Mouse (Mus musculus): ENCODE data around the gene Cnp. TPM values are rescaled to one million over a fixed set of nuclear protein-coding genes. Genes with fewer than 3 reads are reported as not detected.
A peak's percentile ranks its signal among the peaks of the same experiment; 100 is the strongest.
"Not testable (repeated sequence)": the region's sequence is repeated elsewhere in the genome, so short reads cannot be mapped to it uniquely, and the experiment has no call there.

Gene Cnp
- total RNA-seq (2014; fragmentation: Nextera tagmentation) (27.9 and 31.0 TPM in 2 replicates), total RNA-seq (2017) (16.2 and 20.9 TPM in 2 replicates)

DNA sequence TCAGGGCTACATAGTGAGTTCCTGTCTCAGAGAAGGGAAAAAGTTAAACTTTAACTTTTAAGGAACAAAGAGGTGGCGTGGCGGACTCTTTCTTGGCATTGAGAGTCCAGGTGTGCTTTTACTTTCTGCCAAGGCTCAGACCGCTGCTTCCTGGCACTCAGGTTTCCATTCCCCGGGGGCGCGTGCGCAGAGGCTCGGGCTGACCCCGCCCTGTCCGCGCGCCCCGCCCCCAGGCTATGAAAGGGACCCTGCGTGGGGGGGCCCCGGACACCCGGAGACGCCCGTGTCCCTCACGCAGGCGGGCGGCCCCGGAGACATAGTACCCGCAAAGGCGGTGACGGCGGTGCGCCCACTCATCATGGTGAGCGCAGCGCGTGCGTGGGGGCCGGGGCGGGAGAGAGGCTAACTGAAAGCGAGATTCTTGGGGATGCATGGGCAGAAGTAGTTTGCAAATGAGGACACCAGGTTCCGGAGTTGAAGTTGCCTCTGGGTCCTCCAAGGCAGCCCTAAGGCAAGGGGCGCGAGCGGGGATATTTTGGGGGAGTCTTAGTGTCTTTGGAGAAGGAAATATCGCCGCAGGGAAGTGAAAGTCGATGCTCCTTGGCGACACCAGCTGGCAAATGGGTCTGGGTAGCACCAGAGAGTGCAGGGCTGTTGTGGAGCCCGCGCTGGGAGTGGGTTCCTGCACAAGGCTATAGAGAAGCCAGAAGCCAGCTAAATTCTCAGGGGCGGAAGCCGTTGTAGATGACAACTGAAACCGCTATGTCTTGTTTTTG is at the start of gene Cnp:
Gene Cnp (plus strand): TSS at position 197 of the 776 bp plus-strand sequence.
- ATAC-seq (replicated peaks; ENCODE audit: poor library complexity, severe bottlenecking): peak; percentile 62

DNA sequence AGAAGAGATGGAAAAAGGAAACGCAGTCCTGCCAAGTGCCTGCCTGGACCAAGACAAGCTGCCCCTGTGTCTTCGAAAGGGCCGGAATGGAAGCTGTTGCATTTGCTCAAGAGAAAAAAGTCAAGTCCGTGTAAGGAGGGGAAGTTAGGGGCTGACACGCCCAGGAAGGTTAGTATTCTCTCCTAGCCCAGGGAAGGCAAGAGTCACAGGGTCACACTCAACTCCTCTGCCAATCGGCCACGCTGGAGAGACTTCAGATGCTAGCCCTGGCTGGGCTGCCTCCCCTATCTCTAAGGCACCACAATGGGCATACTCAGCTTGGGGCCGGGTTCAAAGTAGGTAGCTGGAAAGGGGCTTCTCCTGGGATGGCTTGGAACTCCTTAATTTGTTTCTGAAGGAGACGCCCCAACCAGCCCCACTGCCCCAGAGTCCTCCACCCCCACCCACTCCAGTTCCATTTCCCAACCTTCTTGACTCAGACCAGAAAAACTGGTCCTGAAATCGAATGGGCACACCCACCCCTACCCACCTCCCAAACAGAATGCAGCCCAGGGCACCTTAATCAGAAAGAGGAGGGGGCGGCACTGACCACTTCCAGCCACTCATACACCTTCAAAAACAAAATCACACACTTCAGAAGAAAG is 49.6 kb upstream of the Cnp start:
- peak; percentile 21; the same call in 1 of the 2 replicates for ATAC-seq (replicated peaks; ENCODE audit: poor library complexity, severe bottlenecking)

DNA sequence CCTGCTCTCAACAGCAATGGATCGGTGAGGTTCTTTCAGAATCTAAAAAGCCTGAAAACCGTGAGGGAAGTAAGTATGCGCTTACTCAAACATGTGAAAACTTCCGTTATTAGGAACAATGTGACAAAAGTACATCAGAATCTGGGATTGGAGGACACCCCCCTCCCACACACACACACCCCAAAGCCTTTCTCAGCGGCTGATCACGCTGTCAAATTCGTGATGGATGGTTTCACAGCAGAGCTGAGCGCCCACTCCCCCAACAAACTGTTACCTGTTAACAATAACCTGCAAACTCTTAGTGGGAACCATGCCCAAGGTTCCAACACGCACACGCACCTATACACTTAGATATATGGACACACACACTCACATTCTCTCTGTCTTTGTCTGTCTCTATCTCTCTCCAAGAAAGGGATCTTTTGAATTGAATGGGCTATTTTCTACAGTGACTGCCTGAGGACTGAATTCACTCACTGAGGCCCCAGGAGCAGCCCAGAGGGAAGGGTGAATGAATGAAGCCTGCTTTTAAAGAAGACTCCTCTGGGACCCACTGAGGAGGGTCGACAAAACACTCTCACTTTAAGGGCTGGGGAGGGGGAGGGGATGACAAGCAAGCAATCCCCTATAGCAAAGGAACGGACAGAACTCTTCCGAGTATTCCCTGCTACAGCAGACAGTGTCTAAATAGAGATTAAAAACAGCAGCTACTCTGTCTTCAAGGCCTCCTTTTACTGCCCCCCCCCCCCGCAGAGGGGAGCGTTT is 48.5 kb upstream of the Cnp start:
- ATAC-seq (replicated peaks; ENCODE audit: poor library complexity, severe bottlenecking): no peak

DNA sequence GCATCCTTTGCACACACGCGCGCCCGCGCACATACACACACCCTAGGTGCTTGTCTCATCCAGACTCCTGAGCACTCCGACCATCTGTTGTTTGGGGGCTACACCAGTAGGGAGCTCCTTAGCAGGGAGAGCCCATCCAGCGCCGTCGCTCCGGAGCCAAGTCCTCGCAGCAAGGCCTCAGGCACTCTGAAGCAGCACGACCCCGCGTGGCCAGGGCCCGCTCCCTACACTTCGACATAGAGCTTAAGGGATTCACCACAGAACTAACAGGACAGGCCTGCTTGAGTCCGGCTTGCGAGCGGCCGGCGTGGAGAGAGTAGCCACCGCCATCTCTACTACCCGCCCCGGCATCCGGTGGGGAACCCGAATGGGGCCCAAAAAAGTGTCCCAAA is 47.6 kb upstream of the Cnp start:
- ATAC-seq (replicated peaks; ENCODE audit: poor library complexity, severe bottlenecking): peak; percentile 21

DNA sequence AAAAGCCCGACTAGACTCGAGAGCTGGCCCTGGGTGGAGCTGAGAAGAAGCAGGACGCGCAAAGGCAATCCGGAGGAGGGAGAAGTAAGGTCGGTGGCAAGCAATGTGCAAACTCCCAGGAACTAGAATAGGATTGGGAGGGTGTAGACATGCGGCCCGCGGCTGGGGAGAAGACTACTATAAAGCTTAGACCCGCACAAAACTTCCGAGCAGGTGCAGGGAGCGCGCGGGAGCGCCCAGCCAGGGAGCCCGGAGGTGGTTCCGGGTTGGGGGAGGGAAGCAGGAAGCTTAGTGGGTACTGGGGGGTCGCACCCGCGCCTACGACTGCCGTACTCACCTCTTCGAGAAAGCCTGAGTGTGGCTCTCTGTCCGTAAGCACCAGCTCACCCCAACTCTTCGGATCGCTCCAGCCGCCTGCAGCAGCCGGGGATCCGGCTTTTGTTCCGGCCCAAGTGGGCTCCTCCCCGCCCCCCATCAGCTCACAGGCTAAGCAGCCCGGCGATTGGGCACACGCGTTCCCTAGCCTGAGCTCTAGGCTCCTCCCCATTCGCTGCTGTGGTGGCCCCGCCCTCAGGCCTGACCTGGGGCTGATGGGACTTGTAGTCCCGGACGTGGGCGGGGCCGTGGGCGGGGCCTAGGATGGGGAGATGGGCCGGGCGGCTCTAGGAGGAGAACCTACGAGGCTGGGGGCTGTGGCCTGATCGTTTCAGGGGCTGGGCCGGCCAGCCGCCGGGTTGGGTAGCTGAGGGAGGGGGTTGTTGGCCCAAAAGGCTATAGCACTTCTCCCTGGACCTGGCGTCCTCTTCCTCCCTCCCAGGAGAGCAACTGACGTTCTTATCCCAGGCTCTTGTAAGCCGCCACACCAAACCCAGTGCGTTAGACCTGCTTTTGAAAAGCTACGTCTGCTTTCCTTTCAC is 47.0 kb upstream of the Cnp start, which contains the start of gene Acly:
Gene Acly (minus strand): TSS at position 543 of the 917 bp plus-strand sequence.
- ATAC-seq (replicated peaks; ENCODE audit: poor library complexity, severe bottlenecking): peak; percentile 90

DNA sequence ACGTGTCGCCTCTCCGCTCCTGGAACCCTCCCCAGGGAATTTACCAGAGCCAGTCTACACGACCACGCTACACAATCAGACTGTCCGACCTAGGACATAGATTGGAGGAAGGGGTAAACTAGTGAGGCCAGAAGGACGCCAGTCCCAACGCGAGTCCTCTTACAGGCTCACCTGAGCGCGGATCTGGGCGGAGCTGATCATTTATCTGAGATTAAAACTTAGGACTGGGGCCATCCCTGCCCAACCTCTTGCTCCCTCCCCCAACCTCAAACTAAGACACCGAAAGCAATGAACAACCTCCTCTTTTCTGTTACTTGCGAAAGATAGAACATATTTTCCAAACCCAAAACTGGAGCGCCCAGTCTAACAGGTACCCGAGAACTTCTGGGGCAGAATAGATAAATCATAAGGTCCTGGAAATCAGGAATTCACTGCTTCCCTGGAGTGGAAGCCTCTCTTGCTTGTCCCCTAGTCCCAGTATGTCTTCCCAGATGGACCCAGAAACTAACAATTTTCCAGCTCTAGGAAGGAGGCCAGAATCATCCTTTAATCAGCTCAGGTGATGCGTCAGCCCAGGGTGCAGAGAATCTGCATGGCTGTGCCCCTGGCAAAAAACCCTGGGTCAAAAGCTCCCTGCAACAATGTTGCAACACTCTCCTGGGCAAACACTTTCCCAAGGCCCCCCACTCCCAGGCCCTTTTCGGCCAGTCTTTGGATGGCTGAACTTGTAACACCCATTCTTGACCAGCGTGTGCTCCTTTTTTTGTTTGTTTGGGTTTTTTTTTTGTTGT is 46.1 kb upstream of the Cnp start:
- ATAC-seq (replicated peaks; ENCODE audit: poor library complexity, severe bottlenecking): no peak

DNA sequence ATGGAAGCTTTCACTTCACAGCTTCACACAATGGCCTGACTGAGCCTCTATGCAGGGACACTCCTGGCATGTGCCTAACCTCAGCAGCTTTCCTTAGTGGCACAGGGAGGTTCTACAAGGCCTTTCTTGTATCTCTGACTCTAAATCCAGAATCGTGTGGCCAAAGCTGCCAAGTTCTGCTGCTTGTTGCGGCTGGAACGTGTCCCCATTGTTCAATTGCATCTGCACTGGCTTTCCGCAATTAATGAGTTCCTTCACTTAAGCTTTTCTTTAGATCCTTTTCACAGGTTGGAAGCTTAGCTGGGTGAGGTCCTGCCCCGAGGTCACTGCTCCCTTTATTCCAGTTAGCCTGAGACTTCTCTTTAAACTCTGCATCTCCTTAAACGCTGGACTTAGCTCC is 40.8 kb upstream of the Cnp start:
- ATAC-seq (replicated peaks; ENCODE audit: poor library complexity, severe bottlenecking): no peak

DNA sequence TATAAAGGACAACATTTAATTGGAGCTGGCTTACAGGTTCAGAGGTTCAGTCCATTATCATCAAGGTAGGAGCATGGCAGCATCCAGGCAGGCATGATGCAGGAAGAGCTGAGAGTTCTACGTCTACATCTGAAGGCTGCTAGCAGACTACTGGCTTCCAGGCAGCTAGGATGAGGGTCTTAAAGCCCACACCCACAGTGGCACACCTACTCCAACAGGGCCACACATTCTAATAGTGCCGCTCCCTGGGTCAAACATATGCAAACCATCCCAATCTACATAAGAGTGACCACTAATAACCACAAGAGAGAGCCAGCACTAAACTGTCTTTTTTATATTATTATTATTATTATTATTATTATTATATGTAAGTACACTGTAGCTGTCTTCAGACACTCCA is 40.3 kb upstream of the Cnp start:
- not testable (repeated sequence) for ATAC-seq (replicated peaks; ENCODE audit: poor library complexity, severe bottlenecking)

DNA sequence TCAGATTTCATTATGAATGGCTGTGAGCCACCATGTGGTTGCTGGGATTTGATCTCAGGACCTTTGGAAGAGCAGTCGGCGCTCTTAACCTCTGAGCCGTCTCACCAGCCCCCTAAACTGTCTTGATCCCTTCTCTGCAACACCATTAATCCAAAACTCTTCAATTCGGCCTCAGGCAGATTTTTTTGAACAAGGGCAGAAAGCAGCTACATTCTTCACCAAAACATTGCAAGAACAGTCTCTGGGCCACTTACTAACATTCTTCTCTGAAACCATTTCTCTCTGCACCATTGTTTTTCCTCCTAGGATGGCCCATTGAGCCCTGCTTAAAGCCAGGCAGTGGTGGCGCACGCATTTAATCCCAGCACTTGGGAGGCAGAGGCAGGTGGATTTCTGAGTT is 39.9 kb upstream of the Cnp start:
- not testable (repeated sequence) for ATAC-seq (replicated peaks; ENCODE audit: poor library complexity, severe bottlenecking)

DNA sequence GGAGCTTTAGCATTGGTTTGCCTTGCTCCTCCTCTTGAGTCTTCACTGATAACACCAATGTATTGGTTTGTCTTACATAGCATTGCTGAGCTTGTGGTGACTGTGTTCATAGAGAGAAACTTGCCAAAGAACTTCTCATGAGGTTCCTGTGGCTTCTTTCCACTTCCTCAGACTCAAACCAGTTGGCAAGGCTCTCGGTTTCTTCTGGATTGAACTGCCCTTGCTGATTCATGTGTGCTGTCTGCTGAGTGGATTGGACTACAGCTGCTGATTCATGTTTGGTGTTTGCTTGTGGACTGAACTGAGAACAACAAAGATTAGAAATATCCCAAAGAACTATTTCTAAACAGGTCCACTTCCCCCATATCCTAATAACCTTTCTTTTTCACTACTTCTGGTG is 38.7 kb upstream of the Cnp start:
- no peak for ATAC-seq (replicated peaks; ENCODE audit: poor library complexity, severe bottlenecking)

DNA sequence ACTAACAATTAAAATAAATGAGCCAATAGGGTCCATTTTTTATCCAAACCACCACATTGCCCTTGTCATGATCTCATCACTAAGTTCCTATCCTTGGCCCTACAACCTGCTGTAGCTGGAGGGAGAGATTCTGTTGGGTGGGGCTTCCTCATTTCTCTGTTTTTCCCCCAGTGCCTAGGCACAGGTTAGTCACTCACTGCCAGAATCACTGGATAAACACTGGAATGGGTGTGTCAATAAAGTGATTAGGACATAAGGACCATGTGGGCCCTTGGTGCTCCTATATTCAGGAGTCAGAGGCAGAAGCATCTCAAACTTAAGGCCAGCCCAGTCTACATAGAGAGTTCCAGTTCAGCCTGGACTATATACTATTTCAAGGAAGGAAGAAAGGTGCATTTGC is 38.2 kb upstream of the Cnp start:
- ATAC-seq (replicated peaks; ENCODE audit: poor library complexity, severe bottlenecking): no peak

DNA sequence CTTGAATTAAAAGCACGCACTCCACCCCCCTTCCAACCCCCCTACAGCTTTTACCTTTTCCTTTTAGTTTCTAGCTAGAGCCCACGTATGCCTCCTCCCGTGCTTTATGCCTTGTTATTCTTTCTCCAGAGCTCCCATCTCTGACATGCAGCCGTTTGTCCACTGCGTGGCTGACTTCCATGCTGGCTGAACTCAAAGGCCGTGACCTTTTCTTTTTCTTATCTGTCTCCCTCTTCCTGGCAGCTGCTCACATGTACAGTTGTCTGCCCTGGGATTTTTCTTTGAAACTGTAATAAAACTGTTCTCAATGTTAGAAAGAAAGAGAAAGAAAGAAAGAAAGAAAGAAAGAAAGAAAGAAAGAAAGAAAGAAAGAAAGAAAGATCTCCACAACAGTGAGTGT is 33.7 kb upstream of the Cnp start:
- ATAC-seq (replicated peaks; ENCODE audit: poor library complexity, severe bottlenecking): no peak

DNA sequence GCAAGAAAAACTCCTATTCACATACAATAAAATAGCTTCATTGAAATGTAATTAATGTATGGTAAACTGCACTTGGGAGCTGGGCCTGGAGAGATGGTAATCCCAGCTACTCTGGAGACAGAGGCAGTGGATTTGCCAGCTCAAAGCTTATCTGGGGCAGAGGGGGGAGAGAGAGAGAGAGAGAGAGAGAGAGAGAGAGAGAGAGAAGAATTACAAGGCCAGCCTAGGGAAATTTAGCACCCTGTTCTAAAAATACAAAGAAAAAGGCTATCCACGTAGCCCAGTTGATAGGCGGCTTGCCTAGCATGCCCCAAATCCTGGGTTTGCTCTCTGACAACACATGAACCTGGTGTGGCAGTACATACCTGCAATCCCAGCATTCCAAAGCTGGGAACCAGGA is 33.1 kb upstream of the Cnp start:
- no peak for ATAC-seq (replicated peaks; ENCODE audit: poor library complexity, severe bottlenecking)

DNA sequence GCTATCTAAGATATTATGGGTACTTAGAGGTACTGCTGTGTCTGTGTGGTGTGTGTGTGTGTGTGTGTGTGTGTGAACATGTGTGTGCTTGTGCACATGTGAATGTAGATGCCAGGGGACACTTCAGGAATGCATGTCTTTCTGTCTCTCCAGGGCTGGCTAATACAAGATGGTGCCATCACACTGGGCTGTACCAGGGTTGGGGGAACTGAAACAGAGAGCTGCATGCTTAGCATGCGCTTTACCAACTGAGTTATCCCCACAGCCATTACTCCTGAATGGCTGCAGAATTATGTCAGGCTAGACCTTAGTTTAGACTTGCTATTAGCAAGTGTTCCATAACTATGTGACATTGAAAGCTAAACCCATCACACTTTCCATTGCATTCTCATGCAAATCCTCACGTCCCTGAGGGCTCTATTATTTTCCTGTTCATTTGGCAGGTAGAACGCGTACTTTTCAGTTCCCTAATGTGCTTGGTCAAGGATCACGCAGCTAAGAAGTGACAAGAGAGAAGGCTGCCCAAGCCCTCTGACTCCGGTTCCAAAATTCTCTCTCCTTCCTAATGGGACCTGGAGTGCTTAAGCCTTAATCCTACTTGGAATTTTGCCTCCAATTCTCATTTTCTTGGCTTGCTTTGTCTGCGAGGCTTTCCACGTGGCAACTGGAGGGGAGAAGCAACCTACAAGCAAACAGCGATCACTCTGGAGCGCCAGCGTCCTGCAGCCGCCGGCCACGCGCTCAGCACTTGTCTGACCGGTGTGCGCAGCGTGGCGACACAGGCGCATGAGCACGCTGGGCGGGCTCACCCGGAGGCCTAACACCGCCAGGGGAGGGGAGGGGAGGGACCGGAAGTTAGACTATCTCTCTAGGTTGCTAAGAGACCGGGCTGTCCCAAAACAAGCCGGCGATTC is 29.6 kb upstream of the Cnp start, which contains the start of gene Ttc25:
Gene Ttc25 (plus strand): TSS at position 776 of the 914 bp plus-strand sequence.
- peak; percentile 94 for ATAC-seq (replicated peaks; ENCODE audit: poor library complexity, severe bottlenecking)

DNA sequence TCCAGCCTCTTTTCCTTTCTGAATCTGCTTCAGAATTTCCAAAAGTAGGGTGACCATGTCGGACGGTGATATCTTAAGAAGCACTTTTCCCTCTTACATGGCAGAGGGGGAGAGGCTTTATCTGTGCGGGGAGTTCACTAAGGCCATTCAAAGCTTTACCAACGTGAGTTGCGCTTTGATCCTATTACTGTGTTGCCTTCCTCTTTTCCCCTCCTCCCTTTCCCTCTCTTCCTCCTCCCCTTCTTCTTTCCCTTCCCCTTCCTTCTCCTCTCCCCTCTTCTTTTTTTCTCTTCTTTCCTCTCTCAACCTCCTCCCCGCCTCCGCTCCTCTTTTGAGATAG is 29.0 kb upstream of the Cnp start:
- ATAC-seq (replicated peaks; ENCODE audit: poor library complexity, severe bottlenecking): 0 out of 2 replicates have a peak, but pooled peaks have one; percentile 3

DNA sequence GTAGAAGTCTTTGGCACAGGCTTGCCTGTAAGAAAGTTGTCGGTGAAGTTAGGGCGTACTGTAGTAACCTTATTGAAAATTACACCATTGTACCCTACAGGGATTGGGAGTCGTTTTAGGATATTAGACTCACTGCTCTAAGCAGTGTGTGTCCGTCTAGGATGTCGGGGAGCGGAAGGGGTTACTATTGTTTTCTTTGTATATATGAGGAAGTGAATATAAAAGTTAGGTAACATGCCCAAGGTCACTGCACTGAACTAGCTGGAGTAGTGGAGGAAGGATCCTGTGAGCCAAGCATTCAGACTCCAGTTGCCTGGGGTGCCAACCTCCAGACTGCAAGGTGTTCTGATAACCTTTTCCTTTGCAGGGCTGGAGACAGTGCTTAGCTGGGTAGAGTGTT is 27.7 kb upstream of the Cnp start:
- peak; percentile 70 for ATAC-seq (replicated peaks; ENCODE audit: poor library complexity, severe bottlenecking)

DNA sequence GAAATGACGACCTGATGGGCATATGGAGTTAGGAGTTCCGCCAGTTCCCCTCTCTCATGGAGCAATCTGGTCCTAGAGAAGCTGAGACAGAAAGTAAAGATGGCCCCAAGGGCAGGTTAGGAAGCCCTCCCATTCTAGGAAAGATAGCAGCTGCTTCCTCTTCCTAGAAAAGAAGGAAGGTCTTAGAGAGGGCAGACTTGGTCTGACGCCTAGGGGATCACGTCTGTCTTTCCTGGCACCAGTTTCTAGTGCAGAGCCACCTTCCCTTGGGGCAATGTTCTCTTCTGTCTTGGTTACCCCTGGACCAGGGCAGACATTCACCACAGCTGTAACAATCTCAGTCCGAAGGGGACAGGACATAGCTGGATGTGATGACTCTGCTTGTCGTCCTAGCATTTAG is 26.6 kb upstream of the Cnp start:
- ATAC-seq (replicated peaks; ENCODE audit: poor library complexity, severe bottlenecking): no peak

DNA sequence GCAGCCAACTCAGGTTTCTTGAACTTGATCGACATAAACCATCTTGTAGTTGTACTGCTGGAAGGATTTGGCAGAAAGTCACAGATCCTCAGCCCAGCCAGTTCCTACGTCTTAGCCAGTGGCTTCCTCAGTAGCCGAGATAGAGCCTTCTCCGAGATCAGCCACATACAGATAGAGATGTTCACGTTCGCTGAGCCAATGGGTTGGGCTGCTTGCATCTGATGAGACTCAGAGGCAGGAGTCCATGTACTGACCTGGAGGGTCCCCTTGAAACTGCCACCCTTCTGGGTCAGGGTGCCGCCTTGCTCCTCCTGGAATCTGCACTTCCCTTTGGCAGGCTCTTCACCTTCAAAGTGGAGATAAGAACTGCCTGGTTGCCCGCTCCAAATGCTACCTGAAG is 25.2 kb upstream of the Cnp start:
- no peak for ATAC-seq (replicated peaks; ENCODE audit: poor library complexity, severe bottlenecking)

Measured in granulocyte monocyte progenitor cell, adult 5-6 weeks (primary cell).